Mouse (Mus musculus) fat pad, adult 2 months (tissue): ENCODE results near the gene Uvrag.

Experiments used
- DNase-seq: peaks from one replicate; pipeline ENCODE4 v3.0.0-alpha.2; 2011; ENCODE audit warnings: low read depth, low spot score; ENCODE audit errors: extremely low read depth

Uvrag gene

GRCm38 (mm10) chr7:99100573-99100972 lies 40.4 kb downstream of the Uvrag start:
- no peak for DNase-seq

GRCm38 (mm10) chr7:99100087-99100486 lies 40.9 kb downstream of the Uvrag start:
- DNase-seq = no peak

GRCm38 (mm10) chr7:99097781-99098180 lies 43.2 kb downstream of the Uvrag start:
- DNase-seq = no peak

GRCm38 (mm10) chr7:99097128-99097527 lies 43.8 kb downstream of the Uvrag start:
- no peak for DNase-seq

GRCm38 (mm10) chr7:99095191-99095590 lies 45.8 kb downstream of the Uvrag start:
- no peak for DNase-seq

- no peak for DNase-seq
Observed at GRCm38 (mm10) chr7:99094336-99094735, 46.6 kb downstream of the Uvrag start.

GRCm38 (mm10) chr7:99091915-99092645 lies 48.9 kb downstream of the Uvrag start:
- no peak for DNase-seq

- DNase-seq = no peak
Observed at GRCm38 (mm10) chr7:99089716-99090115, 51.2 kb downstream of the Uvrag start.

GRCm38 (mm10) chr7:99088576-99089346 lies 52.2 kb downstream of the Uvrag start:
- DNase-seq = no peak

- no peak for DNase-seq
Observed at GRCm38 (mm10) chr7:99087581-99087980, 53.4 kb downstream of the Uvrag start.

GRCm38 (mm10) chr7:99086646-99087443 lies 54.1 kb downstream of the Uvrag start:
- no peak for DNase-seq

- DNase-seq = peak; percentile 70
Observed at GRCm38 (mm10) chr7:99085249-99085648, 55.7 kb downstream of the Uvrag start.

GRCm38 (mm10) chr7:99079522-99079921 lies 61.4 kb downstream of the Uvrag start:
- no peak for DNase-seq

GRCm38 (mm10) chr7:99078805-99079204 lies 62.1 kb downstream of the Uvrag start:
- no peak for DNase-seq

- DNase-seq = no peak
Observed at GRCm38 (mm10) chr7:99077234-99077633, 63.7 kb downstream of the Uvrag start.

GRCm38 (mm10) chr7:99075101-99075500 lies 65.8 kb downstream of the Uvrag start:
- no peak for DNase-seq

GRCm38 (mm10) chr7:99073734-99074372 lies 67.1 kb downstream of the Uvrag start:
- no peak for DNase-seq

- DNase-seq = no peak
Observed at GRCm38 (mm10) chr7:99067710-99068109, 73.2 kb downstream of the Uvrag start.

GRCm38 (mm10) chr7:99065920-99066319 lies 75.0 kb downstream of the Uvrag start:
- no peak for DNase-seq

- DNase-seq = no peak
Observed at GRCm38 (mm10) chr7:99065391-99065831, 75.5 kb downstream of the Uvrag start.

GRCm38 (mm10) chr7:99064795-99065194 lies 76.1 kb downstream of the Uvrag start:
- DNase-seq = no peak
